Mouse (Mus musculus): ENCODE results near the gene Chd2. TPM values are rescaled to one million over a fixed set of nuclear protein-coding genes. Genes with fewer than 3 reads are reported as not detected.

Gene Chd2
- polyA plus RNA-seq, 1 experiment from 2014 or later, result 70.9 TPM

DNA sequence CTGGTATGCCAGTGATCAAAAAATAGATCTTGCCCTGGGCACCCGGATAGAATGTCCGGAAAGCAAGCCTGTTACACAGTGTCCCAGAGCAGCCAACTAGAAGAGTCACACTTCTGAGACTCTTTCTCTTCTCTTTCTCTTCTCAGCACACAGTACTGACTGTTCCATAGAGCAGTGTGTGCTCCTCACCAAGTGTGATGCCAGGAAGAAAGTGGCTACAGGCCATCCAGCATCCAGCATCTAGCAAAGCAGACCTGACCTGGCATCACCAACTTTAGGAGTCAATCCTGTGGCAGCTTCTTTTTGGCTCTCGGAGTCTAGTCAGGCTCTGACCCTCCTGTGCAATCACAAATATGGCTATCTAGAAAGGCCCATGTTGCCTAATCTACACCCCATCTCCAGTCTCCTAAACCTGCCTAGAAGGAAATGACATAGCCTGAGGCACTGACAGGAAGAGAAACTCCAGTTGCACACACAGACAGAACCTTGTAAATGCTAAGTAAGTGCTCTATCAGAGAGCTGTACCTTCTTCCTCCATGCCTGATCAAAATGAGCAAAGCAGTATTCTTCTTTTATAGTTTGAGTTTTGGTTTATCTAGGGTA is 27.3 kb upstream of the Chd2 start:
- WGBS, result 82% methylated on average over 3 of the region's 3 CpGs
- Histone ChIP-seq H3K27me3 (ENCODE audit: control insufficient read depth, insufficient read depth, low read length) (no peaks in the 10 kb centered on the region), H3K27ac (ENCODE audit: low read depth, low read length) (no peak overlapping the region), H3K36me3 (ENCODE audit: control insufficient read depth, insufficient read depth, low read length) (no peaks in the 10 kb centered on the region), H3K4me3 (ENCODE audit: low read length) (no peak overlapping the region), H3K4me2 (replicated peaks; ENCODE audit: low read depth, low read length) (no peak overlapping the region), H3K9me3 (ENCODE audit: control insufficient read depth, low read length) (no peaks in the 10 kb centered on the region), H3K9ac (ENCODE audit: low read depth, low read length) (no peak overlapping the region), H3K4me1 (ENCODE audit: control insufficient read depth, insufficient read depth, low read length) (no peaks in the 10 kb centered on the region)
- no peak for ATAC-seq (ENCODE audit: low FRiP score, low TSS enrichment)

DNA sequence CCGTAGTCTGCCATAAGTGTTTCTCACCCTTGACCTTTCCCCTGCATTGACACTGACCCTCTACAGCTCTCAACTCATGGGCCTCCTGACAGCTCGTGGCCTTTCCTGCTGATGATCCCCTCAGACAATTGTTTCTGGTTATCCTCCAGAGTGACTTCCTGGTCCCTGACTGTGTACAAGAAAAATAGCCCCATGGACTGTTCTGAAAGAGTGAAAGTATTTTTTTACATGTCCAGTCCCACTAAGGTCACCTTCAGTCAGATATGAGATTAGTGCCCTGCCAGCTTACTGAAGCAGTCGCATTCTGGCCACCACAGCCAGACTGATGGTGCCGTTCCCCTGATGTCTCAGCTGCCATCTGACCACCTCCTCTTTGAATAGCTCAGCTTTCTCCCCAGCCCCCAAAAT is 26.1 kb upstream of the Chd2 start:
- H3K9me3 ChIP-seq (ENCODE audit: control insufficient read depth, low read length), result no peaks in the 10 kb centered on the region
- WGBS, result 36% methylated on average over 4 of the region's 4 CpGs

DNA sequence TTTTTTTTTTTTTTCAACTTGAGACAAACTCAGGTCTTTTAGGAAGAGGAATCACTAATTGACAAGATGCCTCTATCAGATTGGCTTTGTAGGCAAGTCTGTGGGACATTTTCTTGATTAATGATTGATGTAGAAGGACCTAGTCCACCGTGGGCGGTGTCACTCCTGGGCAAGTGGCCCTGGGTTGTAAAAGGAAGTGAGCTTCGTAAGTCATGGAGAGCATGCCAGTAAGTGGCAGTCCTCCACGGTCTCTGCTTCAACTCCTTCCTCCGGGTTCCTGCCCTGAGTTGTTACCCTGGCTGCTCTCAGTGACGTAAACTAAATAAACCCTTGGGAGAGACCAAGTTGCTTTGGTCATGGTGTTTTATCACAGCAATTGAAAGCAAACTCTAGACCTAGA is 22.5 kb upstream of the Chd2 start:
- no peak for ATAC-seq (ENCODE audit: low FRiP score, low TSS enrichment)
- H3K4me3 ChIP-seq (ENCODE audit: low read length), result no peak overlapping the region
- no peak overlapping the region for H3K4me2 ChIP-seq (replicated peaks; ENCODE audit: low read depth, low read length)
- no peak overlapping the region for H3K27ac ChIP-seq (ENCODE audit: low read depth, low read length)
- peaks cover 7% of the 10 kb centered on the region; the same call in 1 of the 2 replicates for H3K4me1 ChIP-seq (ENCODE audit: control insufficient read depth, insufficient read depth, low read length)
- H3K9ac ChIP-seq (ENCODE audit: low read depth, low read length), result no peak overlapping the region
- 71% methylated on average over 6 of the region's 6 CpGs for WGBS
- H3K36me3 ChIP-seq (ENCODE audit: control insufficient read depth, insufficient read depth, low read length), result no peaks in the 10 kb centered on the region
- no peaks in the 10 kb centered on the region for H3K9me3 ChIP-seq (ENCODE audit: control insufficient read depth, low read length)
- no peaks in the 10 kb centered on the region for H3K27me3 ChIP-seq (ENCODE audit: control insufficient read depth, insufficient read depth, low read length)

More for the DNA sequence above, 26.1 kb upstream of the Chd2 start:
- Histone ChIP-seq H3K27me3 (ENCODE audit: control insufficient read depth, insufficient read depth, low read length) (no peaks in the 10 kb centered on the region), H3K4me1 (ENCODE audit: control insufficient read depth, insufficient read depth, low read length) (no peaks in the 10 kb centered on the region), H3K4me2 (replicated peaks; ENCODE audit: low read depth, low read length) (no peak overlapping the region), H3K4me3 (ENCODE audit: low read length) (no peak overlapping the region), H3K27ac (ENCODE audit: low read depth, low read length) (no peak overlapping the region), H3K36me3 (ENCODE audit: control insufficient read depth, insufficient read depth, low read length) (no peaks in the 10 kb centered on the region), H3K9ac (ENCODE audit: low read depth, low read length) (no peak overlapping the region)
- no peak for ATAC-seq (ENCODE audit: low FRiP score, low TSS enrichment)

DNA sequence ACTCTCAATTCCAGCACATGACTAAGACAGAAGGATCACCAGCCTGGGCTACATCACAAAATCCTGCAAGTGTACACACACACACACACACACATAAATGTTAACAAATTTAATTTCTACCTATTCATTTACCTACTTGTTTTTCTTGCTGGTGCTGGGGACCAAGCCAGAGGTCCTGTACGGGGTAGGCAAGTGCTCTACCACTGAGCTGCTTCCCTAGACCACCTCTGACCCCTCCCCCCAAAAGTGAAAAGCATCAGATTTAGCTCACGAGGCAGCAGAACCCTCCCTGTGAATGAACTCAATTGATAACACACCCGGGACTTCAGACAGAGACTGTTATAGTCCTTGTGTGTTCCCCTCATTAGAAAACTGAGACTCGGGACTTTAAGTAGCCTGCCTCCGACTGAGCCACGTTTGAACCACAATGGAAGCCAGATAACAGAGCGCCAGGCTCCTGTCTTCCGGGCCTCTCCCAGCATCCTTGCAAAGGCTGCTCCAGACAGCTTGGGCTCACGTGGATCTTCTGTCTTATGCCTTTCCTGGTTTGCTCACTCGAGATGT is 19.9 kb upstream of the Chd2 start:
- Histone ChIP-seq H3K27ac (ENCODE audit: low read depth, low read length) (no peak overlapping the region), H3K9me3 (ENCODE audit: control insufficient read depth, low read length) (no peaks in the 10 kb centered on the region), H3K4me2 (replicated peaks; ENCODE audit: low read depth, low read length) (no peak overlapping the region), H3K4me1 (ENCODE audit: control insufficient read depth, insufficient read depth, low read length) (peaks cover 7% of the 10 kb centered on the region; the same call in 1 of the 2 replicates), H3K27me3 (ENCODE audit: control insufficient read depth, insufficient read depth, low read length) (no peaks in the 10 kb centered on the region), H3K4me3 (ENCODE audit: low read length) (no peak overlapping the region), H3K9ac (ENCODE audit: low read depth, low read length) (no peak overlapping the region), H3K36me3 (ENCODE audit: control insufficient read depth, insufficient read depth, low read length) (no peaks in the 10 kb centered on the region)
- ATAC-seq (ENCODE audit: low FRiP score, low TSS enrichment), result no peak
- WGBS, result 46% methylated on average over 10 of the region's 10 CpGs

DNA sequence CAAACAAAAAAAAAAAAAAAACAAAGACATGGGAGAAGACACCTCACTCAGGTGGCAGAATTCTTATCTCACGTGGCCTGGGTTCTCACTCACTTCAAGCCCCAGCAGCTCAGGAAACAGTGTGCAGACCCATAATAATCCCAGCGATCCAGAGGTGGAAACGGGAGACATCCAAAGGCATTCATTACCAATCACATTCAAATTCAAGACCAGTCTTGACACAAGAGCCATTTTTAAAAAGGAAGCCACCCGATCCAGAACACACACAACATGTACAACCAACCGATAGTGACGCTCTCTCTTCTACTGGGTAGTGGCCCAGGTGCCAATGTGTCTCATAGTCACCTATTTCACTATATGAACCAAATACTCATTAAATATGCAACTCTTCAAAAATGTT is 19.2 kb upstream of the Chd2 start:
- H3K9ac ChIP-seq (ENCODE audit: low read depth, low read length), result no peak overlapping the region
- 86% methylated on average over 6 of the region's 6 CpGs for WGBS
- no peak overlapping the region for H3K4me2 ChIP-seq (replicated peaks; ENCODE audit: low read depth, low read length)
- H3K4me3 ChIP-seq (ENCODE audit: low read length), result no peak overlapping the region
- H3K27ac ChIP-seq (ENCODE audit: low read depth, low read length), result no peak overlapping the region
- peaks cover 7% of the 10 kb centered on the region; the same call in 1 of the 2 replicates for H3K4me1 ChIP-seq (ENCODE audit: control insufficient read depth, insufficient read depth, low read length)
- H3K27me3 ChIP-seq (ENCODE audit: control insufficient read depth, insufficient read depth, low read length), result no peaks in the 10 kb centered on the region
- H3K36me3 ChIP-seq (ENCODE audit: control insufficient read depth, insufficient read depth, low read length), result no peaks in the 10 kb centered on the region
- ATAC-seq (ENCODE audit: low FRiP score, low TSS enrichment), result no peak
- H3K9me3 ChIP-seq (ENCODE audit: control insufficient read depth, low read length), result no peaks in the 10 kb centered on the region

DNA sequence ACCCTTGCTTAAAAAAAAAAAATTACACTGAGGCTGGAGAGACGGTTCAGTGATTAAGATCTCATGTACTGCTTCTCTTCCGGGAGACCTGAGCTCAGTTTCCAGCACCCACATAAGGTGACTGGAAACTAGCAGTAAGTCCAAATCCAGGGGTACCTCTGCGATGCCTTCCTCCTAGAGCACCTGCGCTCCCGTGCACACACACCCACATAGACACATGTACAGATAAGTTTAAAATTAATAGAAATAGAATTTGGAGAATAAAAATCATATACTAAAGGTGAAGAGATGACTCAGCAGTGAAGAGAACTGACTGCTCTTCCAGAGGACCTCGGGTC is 18.2 kb upstream of the Chd2 start:
- H3K27ac ChIP-seq (ENCODE audit: low read depth, low read length), result peak overlapping the region; percentile 97; the same call in 1 of the 2 replicates
- H3K9me3 ChIP-seq (ENCODE audit: control insufficient read depth, low read length), result no peaks in the 10 kb centered on the region
- 71% methylated on average over 6 of the region's 6 CpGs for whole genome bisulfite sequencing
- peaks cover 7% of the 10 kb centered on the region; the same call in 1 of the 2 replicates for H3K4me1 ChIP-seq (ENCODE audit: control insufficient read depth, insufficient read depth, low read length)
- H3K4me2 ChIP-seq (replicated peaks; ENCODE audit: low read depth, low read length), result peak overlapping the region; percentile 58
- H3K9ac ChIP-seq (ENCODE audit: low read depth, low read length), result peak overlapping the region; percentile 81; the same call in 1 of the 2 replicates
- ATAC-seq (ENCODE audit: low FRiP score, low TSS enrichment), result no peak
- no peaks in the 10 kb centered on the region for H3K27me3 ChIP-seq (ENCODE audit: control insufficient read depth, insufficient read depth, low read length)
- H3K4me3 ChIP-seq (ENCODE audit: low read length), result peak overlapping the region; percentile 97; the same call in 1 of the 2 replicates
- no peaks in the 10 kb centered on the region for H3K36me3 ChIP-seq (ENCODE audit: control insufficient read depth, insufficient read depth, low read length)

DNA sequence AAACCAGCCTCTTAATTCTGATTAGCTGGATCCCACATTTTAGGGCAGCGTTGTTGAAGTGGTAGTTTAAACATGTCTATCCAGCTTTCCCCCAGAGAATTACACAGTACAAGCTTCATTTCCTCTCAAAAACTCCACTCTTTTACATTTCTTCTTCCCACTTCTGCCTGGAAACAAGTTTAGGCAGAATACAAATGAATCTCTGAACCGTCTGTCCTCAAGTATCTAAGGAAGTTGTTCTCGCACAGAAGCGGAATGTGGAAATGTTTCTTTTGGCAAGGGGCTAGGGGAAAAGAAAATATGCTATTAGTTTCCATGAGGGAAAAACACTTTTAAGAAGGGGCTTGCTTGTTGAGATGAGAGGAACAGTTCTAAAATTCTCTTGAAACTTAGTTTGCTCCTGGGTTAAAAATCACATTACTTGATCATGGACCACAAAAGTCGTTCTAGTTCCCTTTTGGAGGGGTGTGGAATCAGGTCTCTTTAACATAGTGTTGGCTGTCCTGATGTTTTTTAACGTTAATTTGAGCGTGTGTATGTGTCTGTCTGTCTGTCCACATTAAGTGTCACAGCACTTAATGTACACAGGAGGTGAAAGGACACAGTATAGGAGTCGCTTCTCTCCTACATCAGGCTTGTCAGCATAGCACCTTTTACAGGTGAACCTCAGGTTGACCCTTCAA is 17.7 kb upstream of the Chd2 start:
- H3K27ac ChIP-seq (ENCODE audit: low read depth, low read length), result peak overlapping the region; percentile 97
- peak overlapping the region; percentile 97 for H3K4me3 ChIP-seq (ENCODE audit: low read length)
- 11% methylated on average over 8 of the region's 8 CpGs for WGBS
- no peaks in the 10 kb centered on the region for H3K27me3 ChIP-seq (ENCODE audit: control insufficient read depth, insufficient read depth, low read length)
- H3K4me2 ChIP-seq (replicated peaks; ENCODE audit: low read depth, low read length), result peak overlapping the region; percentile 58
- H3K36me3 ChIP-seq (ENCODE audit: control insufficient read depth, insufficient read depth, low read length), result no peaks in the 10 kb centered on the region
- H3K9ac ChIP-seq (ENCODE audit: low read depth, low read length), result peak overlapping the region; percentile 81
- H3K4me1 ChIP-seq (ENCODE audit: control insufficient read depth, insufficient read depth, low read length), result peaks cover 7% of the 10 kb centered on the region; the same call in 1 of the 2 replicates
- ATAC-seq (ENCODE audit: low FRiP score, low TSS enrichment), result no peak
- H3K9me3 ChIP-seq (ENCODE audit: control insufficient read depth, low read length), result no peaks in the 10 kb centered on the region

DNA sequence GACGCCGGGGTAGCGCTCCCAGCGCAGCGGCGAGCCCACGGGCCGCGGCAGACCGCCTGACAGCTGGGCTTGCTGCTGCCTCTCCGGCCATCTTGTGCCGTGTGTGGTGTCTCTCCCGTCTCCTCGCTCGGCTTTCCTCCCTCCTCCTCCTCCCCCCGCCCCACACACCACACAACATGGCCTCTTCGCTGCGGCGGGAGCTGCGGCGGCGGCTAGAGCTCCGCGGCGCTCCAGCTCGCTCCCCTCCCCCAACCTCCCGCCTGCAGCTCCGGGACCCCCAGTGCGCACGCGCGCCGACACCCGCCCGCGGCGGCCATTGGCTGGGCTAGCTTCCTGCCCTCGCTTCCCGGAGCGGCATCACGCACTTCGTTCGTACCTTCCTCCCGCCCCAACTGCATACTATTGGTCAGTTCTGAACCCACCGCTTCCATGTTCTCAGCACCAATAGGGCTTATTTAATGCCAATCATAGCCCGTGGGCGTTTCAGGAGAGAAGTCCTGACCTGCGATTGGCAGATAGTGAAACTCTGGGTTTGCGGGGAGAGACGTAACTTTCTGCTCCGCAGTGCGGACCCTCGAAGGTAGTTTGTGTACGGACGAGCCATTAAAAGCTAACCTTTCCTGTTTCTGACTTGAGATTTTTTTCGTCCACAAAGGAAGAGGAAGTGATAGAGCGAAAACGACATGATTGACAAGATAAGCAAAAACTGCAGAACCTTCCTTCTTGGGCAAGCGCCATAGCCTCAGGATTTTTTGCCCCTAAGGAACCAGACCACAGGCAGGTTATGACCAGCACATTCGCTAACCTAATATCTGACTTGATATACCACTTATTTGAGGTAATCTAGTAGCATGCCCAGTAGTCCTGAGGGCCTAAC is 16.9 kb upstream of the Chd2 start:
- Histone ChIP-seq H3K27me3 (ENCODE audit: control insufficient read depth, insufficient read depth, low read length) (no peaks in the 10 kb centered on the region), H3K9ac (ENCODE audit: low read depth, low read length) (peak overlapping the region; percentile 100), H3K4me1 (ENCODE audit: control insufficient read depth, insufficient read depth, low read length) (peaks cover 7% of the 10 kb centered on the region; the same call in 1 of the 2 replicates), H3K4me2 (replicated peaks; ENCODE audit: low read depth, low read length) (peak overlapping the region; percentile 58), H3K36me3 (ENCODE audit: control insufficient read depth, insufficient read depth, low read length) (no peaks in the 10 kb centered on the region), H3K27ac (ENCODE audit: low read depth, low read length) (peak overlapping the region; percentile 98), H3K9me3 (ENCODE audit: control insufficient read depth, low read length) (no peaks in the 10 kb centered on the region), H3K4me3 (ENCODE audit: low read length) (peak overlapping the region; percentile 97)
- peak; percentile 100 for ATAC-seq (ENCODE audit: low FRiP score, low TSS enrichment)
- WGBS, result under 1% methylated on average over 60 of the region's 60 CpGs
